Mouse (Mus musculus) embryonic stem cell, embryonic (primary cell): ENCODE measurements around the gene Spaca7.

ENCODE experiments used
- CTCF ChIA-PET, 4 experiments: fragments of 300-600 bp in 2 of 4; fragments of 350-600 bp in 2 of 4; sonication (Branson Sonifier 250); formaldehyde crosslinking; loops; one replicate each; lab custom pipeline; 2022; ENCODE audit warnings: inconsistent platforms in 2 of 4; lab: Charles Lee
- POLR2A ChIA-PET, 4 experiments: fragments of 300-600 bp in 2 of 4; fragments of 350-600 bp in 2 of 4; sonication (Branson Sonifier 250); formaldehyde crosslinking; loops; one replicate each; lab custom pipeline; 2022; ENCODE audit warnings: antibody characterized with exemption in 4 of 4, inconsistent platforms in 1 of 4; lab: Charles Lee

Gene Spaca7

GRCm38 (mm10) chr8:12576003-12576402 lies 3.2 kb downstream of the Spaca7 start:
- POLR2A ChIA-PET = interaction anchor here in 2 of 4 experiments (0.8 to 0.9 kb wide), 2 partner anchors 15 to 566 kb away, joined by 3 read pairs; no protein-coding TSS in a partner anchor
- CTCF ChIA-PET = interaction anchor here in 2 of 4 experiments (1.5 kb wide), 2 partner anchors 12 to 15 kb away, joined by 3 to 4 read pairs; no protein-coding TSS in a partner anchor

- CTCF ChIA-PET = interaction anchor here in 3 of 4 experiments (0.6 to 1.5 kb wide), 3 partner anchors 13 to 101 kb away, joined by 3 to 4 read pairs (median 3); no protein-coding TSS in a partner anchor
Observed at GRCm38 (mm10) chr8:12576739-12577138, 3.9 kb downstream of the Spaca7 start.

GRCm38 (mm10) chr8:12579339-12579999 lies 6.6 kb downstream of the Spaca7 start:
- POLR2A ChIA-PET = interaction anchor here in 3 of 4 experiments (0.6 to 2.2 kb wide), 22 partner anchors 10 to 1024 kb away, joined by 3 to 46 read pairs (median 4); partner anchors contain the start of genes Ankrd10 (in 1 of the 3), Ing1 (in 1 of the 3) and Mcf2l (in 1 of the 3)
- CTCF ChIA-PET = interaction anchor here in 2 of 4 experiments (0.6 to 1.4 kb wide), 3 partner anchors 188 to 1082 kb away, joined by 3 read pairs; partner anchors contain the start of gene Naxd (in 1 of the 2)

More at GRCm38 (mm10) chr8:12576739-12577138, 3.9 kb downstream of the Spaca7 start:
- POLR2A ChIA-PET = interaction anchor here in 1 of 4 experiments (0.8 kb wide), 1 partner anchor 567 kb away, joined by 3 read pairs; no protein-coding TSS in a partner anchor

- ChIA-PET POLR2A (interaction anchor here in 1 of 4 experiments (1.1 kb wide), 1 partner anchor 10 kb away, joined by 3 read pairs; no protein-coding TSS in a partner anchor), CTCF (no interaction called here)
Observed at GRCm38 (mm10) chr8:12583785-12584184, 11.0 kb downstream of the Spaca7 start.

GRCm38 (mm10) chr8:12607223-12607622 lies 34.4 kb downstream of the Spaca7 start:
- ChIA-PET CTCF (interaction anchor here (0.6 to 3.1 kb wide), 22 partner anchors 8 to 664 kb away, joined by 3 to 17 read pairs (median 4); partner anchors contain the start of genes Adprhl1 (in 1 of the 4) and Sox1 (in 1 of the 4)), POLR2A (interaction anchor here in 2 of 4 experiments (1.5 to 2.4 kb wide), 3 partner anchors 18 to 212 kb away, joined by 3 to 6 read pairs (median 6); partner anchors contain the start of gene Sox1 (in 1 of the 2))

GRCm38 (mm10) chr8:12608810-12609209 lies 36.0 kb downstream of the Spaca7 start:
- CTCF ChIA-PET = interaction anchor here in 3 of 4 experiments (0.6 to 3.1 kb wide), 6 partner anchors 10 to 666 kb away, joined by 3 to 17 read pairs (median 3); no protein-coding TSS in a partner anchor
- POLR2A ChIA-PET = interaction anchor here in 1 of 4 experiments (0.8 kb wide), 1 partner anchor 207 kb away, joined by 3 read pairs; no protein-coding TSS in a partner anchor

- ChIA-PET POLR2A (interaction anchor here in 1 of 4 experiments (0.8 kb wide), 1 partner anchor 208 kb away, joined by 3 read pairs; no protein-coding TSS in a partner anchor), CTCF (interaction anchor here in 2 of 4 experiments (1.0 to 1.7 kb wide), 2 partner anchors 68 to 610 kb away, joined by 3 to 4 read pairs; no protein-coding TSS in a partner anchor)
Observed at GRCm38 (mm10) chr8:12609752-12610449, 37.1 kb downstream of the Spaca7 start.

- ChIA-PET CTCF (interaction anchor here in 2 of 4 experiments (0.7 to 1.0 kb wide), 2 partner anchors 16 to 30 kb away, joined by 4 to 13 read pairs; no protein-coding TSS in a partner anchor), POLR2A (interaction anchor here in 1 of 4 experiments (0.5 to 1.2 kb wide), 2 partner anchors 172 to 317 kb away, joined by 3 read pairs; no protein-coding TSS in a partner anchor)
Observed at GRCm38 (mm10) chr8:12613201-12613600, 40.4 kb downstream of the Spaca7 start.

GRCm38 (mm10) chr8:12617369-12617768 lies 44.5 kb downstream of the Spaca7 start:
- ChIA-PET CTCF (interaction anchor here in 3 of 4 experiments (0.9 to 1.4 kb wide), 3 partner anchors 49 to 674 kb away, joined by 3 to 5 read pairs (median 3); no protein-coding TSS in a partner anchor), POLR2A (interaction anchor here in 3 of 4 experiments (0.7 to 2.4 kb wide), 4 partner anchors 9 to 55 kb away, joined by 3 to 6 read pairs (median 4); partner anchors contain the start of gene Tubgcp3 (in 1 of the 3))

GRCm38 (mm10) chr8:12621550-12622222 lies 48.9 kb downstream of the Spaca7 start:
- CTCF ChIA-PET = interaction anchor here in 2 of 4 experiments (0.6 to 1.6 kb wide), 2 partner anchors 8 to 319 kb away, joined by 5 to 7 read pairs; no protein-coding TSS in a partner anchor
- POLR2A ChIA-PET = no interaction called here

- CTCF ChIA-PET = no interaction called here
- POLR2A ChIA-PET = interaction anchor here in 1 of 4 experiments (1.8 kb wide), 1 partner anchor 10 kb away, joined by 6 read pairs; no protein-coding TSS in a partner anchor
Observed at GRCm38 (mm10) chr8:12625890-12626289, 53.1 kb downstream of the Spaca7 start.

GRCm38 (mm10) chr8:12629079-12629478 lies 56.2 kb downstream of the Spaca7 start:
- ChIA-PET CTCF (interaction anchor here in 3 of 4 experiments (0.6 to 1.8 kb wide), 13 partner anchors 8 to 686 kb away, joined by 3 to 5 read pairs (median 3); partner anchors contain the start of gene Tubgcp3 (in 1 of the 3)), POLR2A (interaction anchor here in 1 of 4 experiments (0.9 to 1.7 kb wide), 2 partner anchors 10 to 15 kb away, joined by 3 to 5 read pairs; no protein-coding TSS in a partner anchor)

GRCm38 (mm10) chr8:12635366-12635765 lies 62.5 kb downstream of the Spaca7 start:
- CTCF ChIA-PET = no interaction called here
- POLR2A ChIA-PET = interaction anchor here in 1 of 4 experiments (0.6 kb wide), 1 partner anchor 779 kb away, joined by 5 read pairs; no protein-coding TSS in a partner anchor

GRCm38 (mm10) chr8:12638446-12638845 lies 65.6 kb downstream of the Spaca7 start:
- CTCF ChIA-PET = interaction anchor here in 2 of 4 experiments (0.7 to 1.1 kb wide), 2 partner anchors 77 to 662 kb away, joined by 3 read pairs; no protein-coding TSS in a partner anchor
- POLR2A ChIA-PET = interaction anchor here in 3 of 4 experiments (0.6 to 1.6 kb wide), 7 partner anchors 9 to 725 kb away, joined by 3 to 5 read pairs (median 3); partner anchors contain the start of gene Tubgcp3 (in 1 of the 3)

GRCm38 (mm10) chr8:12641527-12641926 lies 68.7 kb downstream of the Spaca7 start:
- POLR2A ChIA-PET = interaction anchor here in 1 of 4 experiments (0.6 to 1.7 kb wide), 2 partner anchors 30 to 142 kb away, joined by 4 read pairs; partner anchors contain the start of gene Tubgcp3

GRCm38 (mm10) chr8:12644341-12644740 lies 71.5 kb downstream of the Spaca7 start:
- ChIA-PET POLR2A (interaction anchor here in 2 of 4 experiments (1.2 to 1.5 kb wide), 4 partner anchors 13 to 28 kb away, joined by 3 to 6 read pairs (median 3); partner anchors contain the start of gene Tubgcp3 (in 2 of the 2)), CTCF (interaction anchor here in 2 of 4 experiments (0.6 to 1.3 kb wide), 3 partner anchors 33 to 252 kb away, joined by 3 read pairs; no protein-coding TSS in a partner anchor)

More at GRCm38 (mm10) chr8:12641527-12641926, 68.7 kb downstream of the Spaca7 start:
- CTCF ChIA-PET = interaction anchor here in 1 of 4 experiments (0.5 kb wide), 1 partner anchor 650 kb away, joined by 5 read pairs; no protein-coding TSS in a partner anchor
